Mouse (Mus musculus) liver, embryonic 14.5 days (tissue): ENCODE measurements around the gene Dlx1.
A peak's percentile ranks its signal among the peaks of the same experiment; 100 is the strongest.

ENCODE experiments used
- CTCF ChIP-seq: IDR thresholded peaks from 2 replicates; pipeline ENCODE4 v1.5.1; 2016; ENCODE audit warnings: antibody characterized with exemption, low read depth, control low read depth
- EP300 ChIP-seq: IDR thresholded peaks from 2 replicates; pipeline ENCODE4 v1.6.1; 2016; ENCODE audit warnings: antibody characterized with exemption, low read depth

- TF ChIP-seq CTCF (peak; percentile 40), EP300 (no peak)
These were observed 52.9 kb downstream of the Dlx1 start for GRCm38 (mm10) chr2:71580632-71581466.
